Mouse (Mus musculus) midbrain, embryonic 11.5 days (tissue): Measurements from ENCODE around the gene Nr4a3. TPM values are rescaled to one million over a fixed set of nuclear protein-coding genes. Genes with fewer than 3 reads are reported as not detected.

Source experiments
- ATAC-seq: fragments of 200-750 bp; cut with Nextera tagmentation; 2 replicates; pipeline ENCODE4 v1.8.0; 2017; ENCODE audit warnings: moderate TSS enrichment, moderate library complexity; ENCODE audit not compliant: low FRiP score
- DNase-seq: peaks from one replicate; pipeline ENCODE4 v3.0.0; 2015; ENCODE audit warnings: low spot score; ENCODE audit errors: missing footprints
- H3K27ac ChIP-seq: fragments of 300-500 bp; sonication (generic); 2 replicates; pipeline ENCODE4 v1.5.1; 2014; ENCODE audit warnings: low read depth, low read length
- H3K27me3 ChIP-seq: fragments of 300-500 bp; sonication (generic); 2 replicates; pipeline ENCODE4 v1.6.1; 2014; ENCODE audit warnings: mild to moderate bottlenecking, low read length, moderate library complexity, mixed read lengths; ENCODE audit not compliant: control insufficient read depth, insufficient read depth
- H3K36me3 ChIP-seq: fragments of 300-500 bp; sonication (generic); 2 replicates; pipeline ENCODE4 v1.6.1; 2014; ENCODE audit warnings: mild to moderate bottlenecking, low read length, moderate library complexity, mixed read lengths; ENCODE audit not compliant: control insufficient read depth, insufficient read depth
- H3K4me1 ChIP-seq: fragments of 300-500 bp; sonication (generic); 2 replicates; pipeline ENCODE4 v1.6.1; 2014; ENCODE audit warnings: low read length; ENCODE audit not compliant: control insufficient read depth, insufficient read depth
- H3K4me2 ChIP-seq: fragments of 300-500 bp; sonication (generic); 2 replicates; pipeline ENCODE4 v1.6.1; 2014; ENCODE audit warnings: mild to moderate bottlenecking, moderate library complexity
- H3K4me3 ChIP-seq: fragments of 300-500 bp; sonication (generic); 2 replicates; pipeline ENCODE4 v1.5.1; 2014; ENCODE audit warnings: low read depth, low read length
- H3K9ac ChIP-seq: fragments of 300-500 bp; sonication (generic); 2 replicates; pipeline ENCODE4 v1.6.1; 2014; ENCODE audit warnings: low read length
- H3K9me3 ChIP-seq: fragments of 300-500 bp; sonication (generic); 2 replicates; pipeline ENCODE4 v1.6.1; 2016; ENCODE audit warnings: low read length; ENCODE audit not compliant: control insufficient read depth
- WGBS: fragments of 180-500 bp; shearing (Covaris S2); extraction: QIAGEN DNeasy Blood & Tissue Kit; methylation state at CpG from one replicate; pipeline ENCODE4 v1.1.7; 2014; 5-methylcytosine and 5-hydroxymethylcytosine counted together
- polyA plus RNA-seq: library from polyadenylated mRNA; unstranded; fragments of >200 nt; fragmentation: Nextera tagmentation; extraction: Ambion mirVana; gene quantifications from 2 replicates; pipeline ENCODE4 v1.2.1, GENCODE M21; 2014

Gene Nr4a3
- polyA plus RNA-seq, 1 experiment from 2014 or later = 0.77 TPM

GRCm38 (mm10) chr4:48038847-48039246 lies 6.1 kb upstream of the Nr4a3 start:
- no peak overlapping the region for H3K27ac ChIP-seq
- no peak overlapping the region for H3K4me3 ChIP-seq
- H3K4me2 ChIP-seq = no peak overlapping the region
- H3K9ac ChIP-seq = no peak overlapping the region
- ATAC-seq (no peak), DNase-seq (peak; percentile 53)
- 89% methylated on average over 5 of the region's 5 CpGs for WGBS
- no peaks in the 10 kb centered on the region for H3K9me3 ChIP-seq
- H3K4me1 ChIP-seq = peaks cover 8% of the 10 kb centered on the region
- no peaks in the 10 kb centered on the region for H3K36me3 ChIP-seq
- no peaks in the 10 kb centered on the region for H3K27me3 ChIP-seq

GRCm38 (mm10) chr4:48039736-48040135 lies 5.2 kb upstream of the Nr4a3 start:
- ATAC-seq (no peak), DNase-seq (peak; percentile 67)
- no peaks in the 10 kb centered on the region for H3K27me3 ChIP-seq
- no peak overlapping the region for H3K9ac ChIP-seq
- no peak overlapping the region for H3K27ac ChIP-seq
- H3K9me3 ChIP-seq = no peaks in the 10 kb centered on the region
- H3K4me1 ChIP-seq = peaks cover 11% of the 10 kb centered on the region
- 80% methylated on average over 7 of the region's 7 CpGs for WGBS
- no peaks in the 10 kb centered on the region for H3K36me3 ChIP-seq
- H3K4me3 ChIP-seq = no peak overlapping the region
- H3K4me2 ChIP-seq = no peak overlapping the region

- H3K36me3 ChIP-seq = no peaks in the 10 kb centered on the region
- H3K4me1 ChIP-seq = peaks cover 21% of the 10 kb centered on the region
- peak overlapping the region; percentile 85 for H3K4me2 ChIP-seq
- H3K9ac ChIP-seq = peak overlapping the region; percentile 82; the same call in 1 of the 2 replicates
- H3K4me3 ChIP-seq = peak overlapping the region; percentile 54
- ATAC-seq (no peak), DNase-seq (no peak)
- H3K27me3 ChIP-seq = no peaks in the 10 kb centered on the region; the same call in 1 of the 2 replicates
- 0% methylated on average over 4 of the region's 4 CpGs for WGBS
- peak overlapping the region; percentile 93 for H3K27ac ChIP-seq
- H3K9me3 ChIP-seq = no peaks in the 10 kb centered on the region
These were observed 2.5 kb upstream of the Nr4a3 start for GRCm38 (mm10) chr4:48042466-48042785.

- Histone ChIP-seq H3K4me2 (peak overlapping the region; percentile 85), H3K4me1 (peaks cover 27% of the 10 kb centered on the region), H3K4me3 (peak overlapping the region; percentile 54), H3K9me3 (no peaks in the 10 kb centered on the region), H3K9ac (peak overlapping the region; percentile 82), H3K27me3 (no peaks in the 10 kb centered on the region; the same call in 1 of the 2 replicates), H3K36me3 (no peaks in the 10 kb centered on the region), H3K27ac (peak overlapping the region; percentile 93)
- under 1% methylated on average over 103 of the region's 105 CpGs for WGBS
- peak; percentile 84 for ATAC-seq
- peak; percentile 99 for DNase-seq
These were observed 1.9 kb upstream of the Nr4a3 start for GRCm38 (mm10) chr4:48042786-48043701.

GRCm38 (mm10) chr4:48044141-48044490 lies 837 bp upstream of the Nr4a3 start:
- H3K27me3 ChIP-seq = peaks cover 8% of the 10 kb centered on the region
- H3K4me1 ChIP-seq = peaks cover 35% of the 10 kb centered on the region
- H3K36me3 ChIP-seq = no peaks in the 10 kb centered on the region
- H3K9ac ChIP-seq = peak overlapping the region; percentile 71
- peak overlapping the region; percentile 70 for H3K4me3 ChIP-seq
- DNase-seq = no peak
- WGBS = under 1% methylated on average over 11 of the region's 11 CpGs
- no peaks in the 10 kb centered on the region for H3K9me3 ChIP-seq
- H3K4me2 ChIP-seq = peak overlapping the region; percentile 85
- ATAC-seq = no peak
- H3K27ac ChIP-seq = peak overlapping the region; percentile 73; the same call in 1 of the 2 replicates

GRCm38 (mm10) chr4:48045281-48045720 lies 348 bp downstream of the Nr4a3 start:
- peaks cover 35% of the 10 kb centered on the region for H3K4me1 ChIP-seq
- peak overlapping the region; percentile 85 for H3K4me2 ChIP-seq
- ATAC-seq = no peak
- 0% methylated on average over 42 of the region's 42 CpGs for WGBS
- H3K27me3 ChIP-seq = peaks cover 19% of the 10 kb centered on the region
- H3K27ac ChIP-seq = peak overlapping the region; percentile 73
- peak overlapping the region; percentile 71 for H3K9ac ChIP-seq
- peak; percentile 96 for DNase-seq
- H3K36me3 ChIP-seq = no peaks in the 10 kb centered on the region
- peak overlapping the region; percentile 70 for H3K4me3 ChIP-seq
- H3K9me3 ChIP-seq = no peaks in the 10 kb centered on the region

- Histone ChIP-seq H3K4me2 (peak overlapping the region; percentile 85), H3K27ac (peak overlapping the region; percentile 73; the same call in 1 of the 2 replicates), H3K4me1 (peaks cover 35% of the 10 kb centered on the region), H3K27me3 (peaks cover 24% of the 10 kb centered on the region), H3K9me3 (no peaks in the 10 kb centered on the region), H3K36me3 (no peaks in the 10 kb centered on the region), H3K4me3 (peak overlapping the region; percentile 70), H3K9ac (peak overlapping the region; percentile 71)
- no peak for ATAC-seq
- DNase-seq = peak; percentile 98
- under 1% methylated on average over 39 of the region's 39 CpGs for WGBS
These were observed 938 bp downstream of the Nr4a3 start for GRCm38 (mm10) chr4:48045721-48046460.

GRCm38 (mm10) chr4:48046461-48046901 lies 1.5 kb downstream of the Nr4a3 start:
- 1% methylated on average over 20 of the region's 20 CpGs for WGBS
- Histone ChIP-seq H3K9ac (peak overlapping the region; percentile 71), H3K36me3 (no peaks in the 10 kb centered on the region), H3K4me1 (peaks cover 35% of the 10 kb centered on the region), H3K27ac (peak overlapping the region; percentile 32), H3K27me3 (peaks cover 30% of the 10 kb centered on the region), H3K4me2 (peak overlapping the region; percentile 85), H3K4me3 (peak overlapping the region; percentile 70), H3K9me3 (no peaks in the 10 kb centered on the region)
- ATAC-seq (no peak), DNase-seq (peak; percentile 95)
